Mouse (Mus musculus): ENCODE results near the gene Gm28043.

GRCm38 (mm10) chr17:29706981-29707545, 92.4 kb downstream of the Gm28043 start:
- TF ChIP-seq POLR2A (IDR thresholded peaks at IDR 0.05; ENCODE audit: low read depth, low read length) (no peak), CTCF (IDR thresholded peaks at IDR 0.05; ENCODE audit: extremely low read depth, insufficient read length, insufficient replicate concordance, low read depth, low read length) (no peak)

Measured in small intestine, adult 2 months (tissue).